Mouse (Mus musculus) right cerebral cortex, postnatal 36 days (tissue): ENCODE results near the gene Sag.

Experiments used
- DNase-seq, 2 experiments: peaks; one replicate each; pipeline ENCODE4 v3.0.0; 2022; ENCODE audit warnings: low spot score in 2 of 2, mixed read lengths in 1 of 2

Gene Sag

GRCm38 (mm10) chr1:87803576-87803975 lies at the start of gene Sag:
Sag (plus strand) TSS chr1:87803680.
- no peak for DNase-seq

- DNase-seq: peak; percentile 94 to 96
These were observed 47.6 kb upstream of the Sag start, which contains the start of gene Atg16l1 for GRCm38 (mm10) chr1:87755641-87756470. Atg16l1 (plus strand) TSS chr1:87755870.

GRCm38 (mm10) chr1:87763821-87764220 lies 39.7 kb upstream of the Sag start:
- no peak for DNase-seq

- no peak for DNase-seq
These were observed 37.7 kb upstream of the Sag start for GRCm38 (mm10) chr1:87765741-87766140.

GRCm38 (mm10) chr1:87766233-87766632 lies 37.2 kb upstream of the Sag start:
- DNase-seq: no peak

- no peak for DNase-seq
These were observed 34.2 kb upstream of the Sag start for GRCm38 (mm10) chr1:87769263-87769662.

GRCm38 (mm10) chr1:87770486-87770885 lies 33.0 kb upstream of the Sag start:
- DNase-seq: no peak

GRCm38 (mm10) chr1:87771724-87772123 lies 31.8 kb upstream of the Sag start:
- no peak for DNase-seq

GRCm38 (mm10) chr1:87773336-87773735 lies 30.1 kb upstream of the Sag start:
- no peak for DNase-seq

- DNase-seq: no peak
These were observed 28.6 kb upstream of the Sag start for GRCm38 (mm10) chr1:87774845-87775244.

- no peak for DNase-seq
These were observed 24.2 kb upstream of the Sag start for GRCm38 (mm10) chr1:87779204-87779785.

GRCm38 (mm10) chr1:87785703-87786102 lies 17.8 kb upstream of the Sag start:
- no peak for DNase-seq

- DNase-seq: peak; percentile 66 to 78
These were observed 17.2 kb upstream of the Sag start for GRCm38 (mm10) chr1:87786251-87786650.

GRCm38 (mm10) chr1:87789665-87790064 lies 13.8 kb upstream of the Sag start:
- no peak for DNase-seq

GRCm38 (mm10) chr1:87792438-87793137 lies 10.9 kb upstream of the Sag start:
- DNase-seq: no peak

GRCm38 (mm10) chr1:87793138-87793449 lies 10.4 kb upstream of the Sag start:
- DNase-seq: no peak

GRCm38 (mm10) chr1:87797702-87798101 lies 5.8 kb upstream of the Sag start:
- no peak for DNase-seq

- no peak for DNase-seq
These were observed 5.2 kb upstream of the Sag start for GRCm38 (mm10) chr1:87798306-87798705.

- no peak for DNase-seq
These were observed 4.3 kb downstream of the Sag start for GRCm38 (mm10) chr1:87807751-87808150.

- no peak for DNase-seq
These were observed 7.9 kb downstream of the Sag start for GRCm38 (mm10) chr1:87811391-87811790.

- DNase-seq: no peak
These were observed 8.6 kb downstream of the Sag start for GRCm38 (mm10) chr1:87812061-87812460.

- peak; percentile 49 to 71 for DNase-seq
These were observed 9.7 kb downstream of the Sag start for GRCm38 (mm10) chr1:87813155-87813554.

GRCm38 (mm10) chr1:87813681-87814080 lies 10.2 kb downstream of the Sag start:
- DNase-seq: no peak
